ENCODE assay signal across 21 mouse cellular contexts in genomic region chr1:194650076-194650475, GRCm38 (mm10). TPM values are rescaled to one million over a fixed set of nuclear protein-coding genes. Genes with fewer than 3 reads are reported as not detected.
A peak's percentile ranks its signal among the peaks of the same experiment; 100 is the strongest.
DNase-seq lines count a peak whose midpoint lies in the region; ATAC-seq and TF ChIP-seq lines count a peak whose summit lies in the region.
"Had no signal": no experiment of that assay in that cellular context is flagged by ENCODE, and none has a peak within 500 bp of the region (broad histone marks: within the 10 kb centered on the region; RNA-seq: fewer than 3 reads in every experiment).

No protein-coding gene starts in this region.

- H3K36me3 ChIP-seq in lung, postnatal 0 days (ENCODE audit: insufficient read depth, low read length): peaks cover under 1% of the 10 kb centered on the region; the same call in 1 of the 2 replicates
- H3K36me3 ChIP-seq in stomach, postnatal 0 days (ENCODE audit: control insufficient read depth, insufficient read depth, low read length): no peaks in the 10 kb centered on the region
- H3K36me3 ChIP-seq: G1E had no signal

- ATAC-seq in lung, postnatal 0 days: no peak
- peak; percentile 57; the same call in 1 of the 2 replicates for ATAC-seq in stomach, postnatal 0 days (ENCODE audit: low FRiP score, low TSS enrichment)
- ATAC-seq: forebrain, embryonic 14.5 days; hindbrain, embryonic 16.5 days; inflammation-experienced regulatory T-cells, adult 6 months had no signal

- no peaks in the 10 kb centered on the region for H3K9me3 ChIP-seq in lung, postnatal 0 days (ENCODE audit: low read length)
- H3K9me3 ChIP-seq in stomach, postnatal 0 days (ENCODE audit: control insufficient read depth, low read length): no peaks in the 10 kb centered on the region
- H3K9me3 ChIP-seq: embryonic facial prominence, embryonic 13.5 days; forebrain, embryonic 10.5 days; G1E; hindbrain, embryonic 12.5 days had no signal

- TF ChIP-seq EP300 in lung, postnatal 0 days (IDR thresholded peaks at IDR 0.05): no peak
- TF ChIP-seq EP300 in stomach, postnatal 0 days (optimal IDR thresholded peaks at IDR 0.05): peak; percentile 64

- H3K9ac ChIP-seq in lung, postnatal 0 days (replicated peaks; ENCODE audit: low read depth): no peak overlapping the region
- H3K9ac ChIP-seq in stomach, postnatal 0 days (ENCODE audit: low read length): no peak overlapping the region
- H3K9ac ChIP-seq: embryonic facial prominence, embryonic 13.5 days; hindbrain, embryonic 12.5 days had no signal

- peaks cover 8% of the 10 kb centered on the region; the same call in 1 of the 2 replicates for H3K4me1 ChIP-seq in lung, postnatal 0 days (ENCODE audit: insufficient read depth, low read depth, low read length)
- no peaks in the 10 kb centered on the region for H3K4me1 ChIP-seq in stomach, postnatal 0 days (replicated peaks; ENCODE audit: control insufficient read depth, insufficient read depth)

- no peak overlapping the region for H3K4me2 ChIP-seq in lung, postnatal 0 days (replicated peaks; ENCODE audit: low read depth, low read length)
- no peak overlapping the region for H3K4me2 ChIP-seq in stomach, postnatal 0 days (replicated peaks; ENCODE audit: low read depth)
- H3K4me2 ChIP-seq: embryonic facial prominence, embryonic 13.5 days; hindbrain, embryonic 12.5 days had no signal

- H3K27me3 ChIP-seq in lung, postnatal 0 days (replicated peaks; ENCODE audit: insufficient read depth, low read length): no peaks in the 10 kb centered on the region
- no peaks in the 10 kb centered on the region for H3K27me3 ChIP-seq in stomach, postnatal 0 days (ENCODE audit: control insufficient read depth, insufficient read depth, low read length)
- H3K27me3 ChIP-seq: embryonic facial prominence, embryonic 13.5 days; hindbrain, embryonic 12.5 days had no signal

- peak overlapping the region; percentile 83 for H3K27ac ChIP-seq in gastrocnemius, adult 2 months
- H3K27ac ChIP-seq in lung, postnatal 0 days (ENCODE audit: low read length): no peak overlapping the region
- no peak overlapping the region for H3K27ac ChIP-seq in stomach, postnatal 0 days (replicated peaks)
- H3K27ac ChIP-seq: embryonic facial prominence, embryonic 13.5 days; forebrain, embryonic 10.5 days; hindbrain, embryonic 12.5 days had no signal

- TF ChIP-seq CTCF in gastrocnemius, adult 2 months (IDR thresholded peaks at IDR 0.05): no peak
- TF ChIP-seq CTCF in lung, postnatal 0 days (IDR thresholded peaks at IDR 0.05): peak; percentile 37
- peak; percentile 57 for TF ChIP-seq CTCF in stomach, postnatal 0 days (IDR thresholded peaks at IDR 0.05; ENCODE audit: low read depth)

- no peak overlapping the region for H3K4me3 ChIP-seq in gastrocnemius, adult 2 months
- H3K4me3 ChIP-seq in lung, postnatal 0 days (ENCODE audit: low read depth, low read length): no peak overlapping the region
- no peak overlapping the region for H3K4me3 ChIP-seq in stomach, postnatal 0 days (ENCODE audit: low read depth, low read length)
- H3K4me3 ChIP-seq: embryonic facial prominence, embryonic 13.5 days; forebrain, embryonic 10.5 days; hindbrain, embryonic 12.5 days had no signal

- WGBS in lung, postnatal 0 days: 57% methylated on average over 1 of the region's 1 CpGs
- 43% methylated on average over 1 of the region's 1 CpGs for WGBS in stomach, postnatal 0 days

- intact Hi-C loops in gastrocnemius, adult 2 months (cut with DNase I): no loop called here

- DNase-seq in gastrocnemius, adult 2 months: no peak
- no peak for DNase-seq in gastrocnemius, adult 8-10 months (ENCODE audit: low spot score in 2 of 2)
- DNase-seq in lung, postnatal 0 days (ENCODE audit: low spot score): peak; percentile 51
- DNase-seq in lung, postnatal 10 days: no peak
- peak; percentile 99 for DNase-seq in fat pad, adult 2 months (ENCODE audit: extremely low read depth, low read depth, low spot score)
- no peak for DNase-seq in stomach, postnatal 0 days (ENCODE audit: low spot score)
- DNase-seq in layer of hippocampus, postnatal 10 days (ENCODE audit: low spot score in 2 of 2): no peak
- DNase-seq: cerebellum, adult 11-12 months; cerebellum, adult 9-10 months; cerebellum, postnatal 25 days; gastrocnemius, postnatal 14 days; heart, postnatal 10 days; heart, postnatal 4 days; kidney, adult 18-20 months had no signal

RNA-seq across cellular contexts. Expression of gene Plxna2, which starts 32.1 kb away (rescaled TPM):
- total RNA-seq in gastrocnemius, adult 2 months (2021): 10 to 100 TPM in 1 of 2 experiments, 1 to 10 TPM in 1; 6.6 to 13.2 TPM
- 1 to 10 TPM; 4.8 to 8.1 (median 5.2) TPM for total RNA-seq in gastrocnemius, adult 8-10 months (2022)
- 4.5 and 5.8 TPM in 2 replicates for polyA plus RNA-seq in lung, postnatal 0 days (2015; fragmentation: Nextera tagmentation; extraction: Ambion mirVana)
- 3.4 and 3.5 TPM in 2 replicates for polyA plus RNA-seq in stomach, postnatal 0 days (2015; fragmentation: Nextera tagmentation; extraction: Ambion mirVana)
- 10 to 100 TPM; 92.8 to 94.8 TPM for total RNA-seq in layer of hippocampus, postnatal 10 days (2021)
- polyA plus RNA-seq: G1E had no signal

Comparison
In these comparisons a context has a peak if more than half of its experiments do, and no peak if none do; other contexts are left out.
1. DNase-seq: peak in lung, postnatal 0 days (single experiment) and fat pad, adult 2 months (single experiment); none in gastrocnemius, adult 2 months (single experiment), gastrocnemius, adult 8-10 months (0 of 2), lung, postnatal 10 days (single experiment), stomach, postnatal 0 days (single experiment) and layer of hippocampus, postnatal 10 days (0 of 2).
2. RNA of gene Plxna2, which starts 32.1 kb away (total RNA-seq): 92.8 to 94.8 TPM in layer of hippocampus, postnatal 10 days; 6.6 to 13.2 TPM in gastrocnemius, adult 2 months and 4.8 to 8.1 TPM in gastrocnemius, adult 8-10 months; every median in the first group is over 4 times any median in the second.